Mouse (Mus musculus) mature B cell (primary cell): Measurements from ENCODE around the gene Edem3.
"Not testable (repeated sequence)": the region's sequence is repeated elsewhere in the genome, so short reads cannot be mapped to it uniquely, and the experiment has no call there.

Experiments
- in situ Hi-C: fragments of 300-500 bp; cut with MboI; formaldehyde crosslinking; loops from 2 replicates; pipeline ENCODE4 v1.14.3; 2019

Gene Edem3

DNA sequence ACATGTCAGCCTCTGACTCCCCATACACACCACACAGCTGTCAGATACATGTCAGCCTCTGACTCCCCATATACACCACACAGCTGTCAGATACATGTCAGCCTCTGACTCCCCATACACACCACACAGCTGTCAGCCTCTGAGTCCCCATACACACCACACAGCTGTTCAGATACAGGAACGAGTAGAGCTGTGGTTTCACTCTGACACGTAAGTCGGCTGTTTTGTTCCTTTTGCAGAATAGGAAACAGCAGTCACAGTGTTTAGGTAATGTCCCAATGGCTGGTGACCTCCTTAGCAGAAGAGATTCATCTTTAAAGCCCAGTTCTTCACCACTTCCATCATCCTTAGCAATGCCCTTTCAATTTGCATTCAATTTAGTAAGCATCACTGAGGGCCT is 47.6 kb downstream of the Edem3 start:
- in situ Hi-C loops = not testable (repeated sequence)

DNA sequence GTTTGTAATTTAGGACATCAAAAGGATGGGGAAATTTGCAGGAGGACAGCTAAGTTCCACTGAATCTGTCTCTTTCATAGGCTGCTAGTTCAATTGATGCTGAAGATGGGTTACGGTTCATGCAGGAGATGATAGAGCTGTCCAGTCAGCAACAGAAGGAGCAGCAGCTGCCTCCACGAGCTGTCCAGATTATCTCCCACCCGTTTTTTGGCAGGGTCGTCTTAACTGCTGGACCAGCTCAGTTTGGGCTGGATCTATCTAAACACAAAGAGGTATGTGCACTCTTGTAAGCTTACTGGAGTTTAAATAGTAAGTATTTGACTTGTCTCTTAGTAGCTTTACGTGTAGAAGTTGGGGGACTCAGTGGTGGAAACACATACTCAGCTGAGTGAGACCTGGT is 52.1 kb downstream of the Edem3 start:
- in situ Hi-C loops = no loop called here

DNA sequence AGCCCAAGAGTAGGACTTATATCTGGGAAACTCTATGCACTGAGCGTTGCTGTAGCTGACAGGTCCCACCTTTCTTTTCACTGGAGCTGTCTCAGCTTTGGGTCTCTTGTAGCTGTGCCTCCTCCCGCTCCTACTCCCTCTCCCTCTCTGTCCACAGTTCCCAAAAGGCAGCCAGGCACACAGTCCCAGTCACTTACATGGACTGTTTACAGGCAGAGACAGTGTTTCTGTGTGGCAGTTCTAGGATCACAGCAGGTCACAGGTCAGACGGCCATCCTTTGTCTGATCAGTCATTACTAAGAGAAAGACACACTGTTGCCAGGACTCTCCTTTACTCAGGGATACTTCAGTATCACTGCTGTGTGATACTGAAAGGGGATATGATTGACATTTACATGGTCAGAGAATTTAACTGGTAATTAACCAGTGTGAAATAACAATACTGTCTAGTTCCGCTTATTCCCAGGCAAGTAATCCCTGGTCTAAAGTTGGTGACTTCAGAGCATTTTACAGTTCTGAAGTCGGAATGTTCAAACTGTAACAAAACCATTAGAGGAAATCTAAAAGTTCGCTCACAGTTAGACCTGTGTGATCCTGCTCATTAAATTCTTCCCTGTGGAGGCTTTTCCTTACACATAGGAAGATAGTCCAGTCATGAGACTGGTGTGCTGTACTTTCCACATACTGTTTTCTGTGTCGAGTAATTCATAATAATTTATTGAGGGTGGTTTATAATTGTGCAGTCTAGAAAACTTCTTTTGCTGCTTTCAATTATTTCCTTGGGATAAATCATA is 55.7 kb downstream of the Edem3 start:
- in situ Hi-C loops = no loop called here

DNA sequence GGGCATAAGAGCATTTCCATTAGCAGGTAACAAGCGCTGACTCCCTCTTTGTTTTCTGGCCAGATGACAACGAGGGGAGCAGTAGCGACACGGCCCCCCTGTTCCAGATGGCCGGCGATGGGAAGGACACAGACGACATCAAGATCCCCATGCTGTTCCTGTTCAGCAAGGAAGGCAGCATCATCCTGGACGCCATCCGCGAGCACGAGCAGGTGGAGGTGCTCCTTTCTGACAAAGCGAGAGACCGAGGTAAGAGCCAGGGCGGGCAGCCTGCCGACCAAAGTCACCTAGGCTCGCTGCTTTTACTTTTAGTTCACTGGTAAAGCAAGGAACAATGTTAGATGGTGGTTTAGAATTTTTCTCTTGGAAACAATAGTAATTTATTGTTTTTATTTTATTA is 56.3 kb downstream of the Edem3 start:
- in situ Hi-C loops = no loop called here

GRCm38 (mm10) chr1:151812004-151812712 is 57.0 kb downstream of the Edem3 start:
- in situ Hi-C loops = no loop called here

- in situ Hi-C loops = no loop called here
Measured at GRCm38 (mm10) chr1:151816051-151816450, 60.9 kb downstream of the Edem3 start.

- in situ Hi-C loops = no loop called here
Measured at GRCm38 (mm10) chr1:151819190-151819589, 64.0 kb downstream of the Edem3 start.

- in situ Hi-C loops = no loop called here
Measured at GRCm38 (mm10) chr1:151820457-151820856, 65.3 kb downstream of the Edem3 start.

- in situ Hi-C loops = no loop called here
Measured at GRCm38 (mm10) chr1:151825065-151825464, 69.9 kb downstream of the Edem3 start.

DNA sequence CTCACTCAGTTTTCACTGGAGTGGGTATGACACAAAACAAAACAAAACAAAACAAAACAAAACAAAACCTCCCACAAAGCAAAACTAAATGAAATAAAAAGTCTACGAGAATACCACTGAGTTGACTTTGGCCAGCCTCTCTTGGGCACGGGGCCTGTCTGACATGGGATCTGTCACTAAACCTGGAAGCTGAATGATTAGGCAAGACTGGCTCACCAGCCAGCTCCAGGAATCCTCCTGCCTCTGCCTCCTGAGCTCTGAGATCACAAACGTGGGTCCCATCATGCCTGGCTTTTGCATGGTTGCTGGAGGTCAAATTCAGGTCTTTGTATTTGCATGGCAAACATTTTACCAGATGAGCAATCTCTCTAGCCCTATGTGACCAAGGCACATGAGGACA is 76.6 kb downstream of the Edem3 start:
- in situ Hi-C loops = no loop called here

GRCm38 (mm10) chr1:151835261-151835660 is 80.1 kb downstream of the Edem3 start:
- in situ Hi-C loops = no loop called here

DNA sequence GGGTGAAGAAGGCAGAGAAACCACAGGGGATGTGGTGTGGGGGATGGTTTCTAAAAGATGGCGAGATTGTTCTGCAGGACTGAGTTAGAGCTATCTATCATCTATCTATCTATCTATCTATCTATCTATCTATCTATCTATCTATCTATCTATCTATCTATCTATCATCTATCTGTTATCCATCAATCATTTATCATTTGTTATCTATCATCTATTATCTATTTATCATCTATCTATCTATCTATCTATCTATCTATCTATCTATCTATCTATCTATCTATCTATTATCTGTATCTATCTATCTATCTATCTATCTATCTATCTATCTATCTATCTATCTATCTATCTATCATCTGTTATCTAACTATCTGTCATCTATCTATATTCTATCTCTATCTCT is 85.2 kb downstream of the Edem3 start:
- in situ Hi-C loops = not testable (repeated sequence)

GRCm38 (mm10) chr1:151845252-151845832 is 90.2 kb downstream of the Edem3 start:
- in situ Hi-C loops = no loop called here

DNA sequence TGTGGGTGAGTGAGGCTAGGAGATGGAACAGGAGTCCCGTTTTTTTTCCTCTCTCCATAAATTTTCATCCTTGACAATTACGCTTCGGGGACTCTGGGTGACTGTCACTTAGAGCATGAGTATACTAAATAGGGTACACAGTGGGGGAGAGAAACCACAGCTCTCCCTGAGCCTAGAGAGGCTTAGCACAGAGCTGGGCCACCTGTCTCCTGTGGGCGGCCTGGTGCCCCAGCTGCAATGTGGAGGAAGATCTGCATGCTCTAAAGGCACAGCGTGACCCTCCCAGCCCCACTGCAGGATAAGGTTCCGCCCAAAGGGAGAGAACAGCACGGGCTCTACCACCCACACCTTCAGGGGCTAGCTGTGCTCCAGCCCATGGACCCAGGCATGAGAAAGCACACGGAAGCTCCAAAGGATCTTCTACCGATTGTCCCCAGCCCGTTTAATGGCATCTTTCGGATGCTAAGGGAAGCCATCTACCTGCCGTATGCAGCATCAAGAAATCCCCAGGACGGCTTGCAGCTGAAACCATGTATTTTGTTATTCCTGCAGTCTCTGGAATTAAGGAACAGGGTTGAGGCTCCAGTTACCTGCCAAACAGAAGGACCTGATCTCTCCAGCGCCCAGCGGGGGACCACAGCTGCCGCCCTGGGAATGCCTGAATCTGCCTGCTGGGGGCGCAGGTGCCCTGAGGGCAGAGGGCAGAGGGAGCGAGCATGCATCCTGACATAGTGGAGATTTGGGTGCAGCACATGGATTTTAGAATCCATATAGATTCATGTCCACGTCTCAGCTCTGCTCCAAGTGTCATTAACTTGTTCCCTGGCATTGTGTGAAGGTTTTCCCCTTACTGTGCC is 91.0 kb downstream of the Edem3 start:
- in situ Hi-C loops = no loop called here

- in situ Hi-C loops = no loop called here
Measured at GRCm38 (mm10) chr1:151848286-151848685, 93.1 kb downstream of the Edem3 start.

DNA sequence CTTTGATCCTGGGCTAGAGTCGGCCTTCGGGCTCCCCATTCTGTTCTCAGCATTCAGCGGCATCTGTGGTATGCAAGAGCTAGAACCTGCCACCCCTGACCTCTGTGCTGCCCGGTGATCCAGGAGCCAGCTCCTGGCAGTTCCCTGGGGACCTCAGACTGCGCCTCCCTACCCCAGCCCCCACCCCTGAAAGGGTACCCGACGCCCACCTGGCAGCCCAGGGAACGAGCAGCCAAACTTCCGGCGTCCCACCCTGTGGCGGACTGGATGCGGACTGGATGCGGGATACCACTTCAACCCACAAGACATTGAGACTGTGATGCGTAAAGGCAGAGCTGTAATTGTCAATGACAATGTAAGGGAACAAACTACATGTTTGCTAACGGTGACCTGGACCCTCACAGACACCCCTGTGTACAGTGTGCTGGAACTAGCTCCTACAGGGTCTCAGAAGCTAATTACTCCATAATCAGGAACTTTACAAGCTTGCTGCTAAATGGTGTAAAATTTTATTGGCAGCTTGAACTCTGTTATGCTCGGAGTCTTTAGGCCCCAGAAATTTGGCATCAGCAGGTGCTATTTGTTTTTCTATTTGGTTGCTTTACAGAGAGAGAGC is 94.9 kb downstream of the Edem3 start:
- in situ Hi-C loops = no loop called here

DNA sequence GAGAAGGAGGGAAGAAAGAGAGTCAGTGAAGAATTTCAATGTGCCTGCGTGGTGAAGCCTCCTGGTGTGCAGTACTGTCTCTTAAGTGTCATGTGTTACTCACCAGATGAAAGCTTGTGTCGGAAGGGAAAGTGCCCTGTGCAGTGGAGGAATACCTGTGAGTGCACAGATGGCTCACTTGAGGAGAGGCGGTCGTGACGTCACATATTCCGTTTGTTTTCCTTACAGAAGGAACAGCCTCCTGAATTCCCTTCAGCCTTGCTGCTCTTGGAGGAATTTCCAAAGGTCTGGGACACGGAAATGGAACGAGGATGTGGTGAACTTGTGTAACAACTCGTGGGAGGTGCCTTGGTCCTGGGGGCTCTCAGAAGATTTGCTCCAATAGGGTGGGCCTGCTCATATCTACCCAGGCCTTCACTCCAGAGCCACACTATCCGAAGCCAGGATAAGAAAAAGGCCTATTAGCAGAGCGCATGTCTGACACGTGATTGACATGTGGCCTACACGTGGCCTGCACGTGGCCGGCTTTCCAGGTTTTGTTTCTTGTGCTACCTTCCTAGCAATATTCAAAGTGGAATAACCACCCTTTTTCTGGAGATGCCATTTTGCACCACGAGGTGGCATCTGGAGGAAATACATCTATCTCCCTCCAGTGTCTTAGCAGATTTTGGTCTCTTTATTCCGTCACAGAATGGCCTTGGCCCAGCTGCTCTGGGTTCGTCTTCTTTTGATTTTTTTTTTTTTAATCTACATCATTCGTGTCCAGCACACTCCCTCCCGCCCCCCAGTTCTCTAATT is 96.1 kb downstream of the Edem3 start:
- in situ Hi-C loops = no loop called here

DNA sequence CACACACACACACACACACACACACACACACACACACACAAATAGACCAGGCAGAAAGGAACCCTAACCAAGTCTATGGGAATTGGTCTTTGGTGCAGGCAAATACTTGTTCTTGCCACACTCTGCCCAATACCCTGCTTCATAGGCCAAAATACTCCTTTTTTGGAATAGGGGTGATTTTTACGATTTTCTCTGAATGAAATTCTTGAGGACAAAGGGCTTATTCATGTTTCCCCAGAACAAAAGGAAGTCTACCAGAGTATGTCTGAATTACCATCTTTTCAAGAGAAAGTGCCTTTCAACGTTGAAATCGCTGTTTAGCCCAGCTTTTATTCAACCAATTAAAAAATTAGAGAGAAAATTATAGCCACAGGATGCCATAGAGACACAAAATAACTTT is 96.8 kb downstream of the Edem3 start:
- in situ Hi-C loops = no loop called here

DNA sequence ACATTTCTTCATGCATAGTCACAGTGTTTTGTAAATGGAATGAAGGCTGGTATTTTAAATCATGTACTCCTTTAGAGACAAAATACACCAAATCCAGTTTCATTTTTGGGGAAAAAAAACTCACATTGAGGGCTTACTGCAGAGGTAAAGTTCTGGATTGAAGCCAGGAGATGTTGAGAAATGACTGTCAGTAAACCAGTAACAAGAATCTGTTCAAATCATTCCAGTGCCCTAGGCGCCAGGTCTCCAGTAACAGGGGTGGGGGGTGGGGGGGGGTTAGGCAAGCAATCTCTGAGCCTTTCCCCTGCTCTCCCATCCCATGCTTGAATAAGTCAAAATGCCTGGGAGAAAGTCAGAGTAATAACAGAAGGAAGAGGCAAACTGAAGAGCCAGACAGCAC is 100.4 kb downstream of the Edem3 start:
- in situ Hi-C loops = no loop called here

DNA sequence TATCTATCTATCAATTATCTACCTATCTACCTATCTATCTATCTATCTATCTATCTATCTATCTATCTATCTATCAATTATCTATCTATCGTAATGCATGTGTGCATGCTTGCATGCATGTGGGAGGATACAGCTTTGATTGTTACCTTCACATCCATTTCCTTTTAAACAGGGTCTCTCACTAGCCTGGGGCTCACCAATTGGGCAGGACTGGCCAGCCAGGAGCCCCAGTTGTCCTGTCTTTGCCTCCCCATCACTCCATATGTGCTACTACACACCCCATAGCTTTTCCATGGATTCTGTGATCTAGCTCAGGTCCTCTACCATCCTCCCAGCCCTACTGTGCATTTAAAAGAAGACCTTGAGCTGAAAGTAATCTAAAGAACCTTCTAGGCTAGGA is 103.3 kb downstream of the Edem3 start:
- in situ Hi-C loops = no loop called here
